Mouse (Mus musculus) hindbrain, embryonic 12.5 days (tissue): ENCODE measurements at regions not wholly inside any gene's neighbourhood (a gene's known extent, or its start where the extent isn't known, plus 50 kb on each side); places are given as distances from the start of the nearest gene placed in this dataset.
"Not testable (repeated sequence)": the region's sequence is repeated elsewhere in the genome, so short reads cannot be mapped to it uniquely, and the experiment has no call there.

ENCODE experiments used
- ATAC-seq: fragments of 200-750 bp; cut with Nextera tagmentation; 2 replicates; pipeline ENCODE4 v1.8.0; 2017; ENCODE audit warnings: moderate TSS enrichment; ENCODE audit not compliant: low FRiP score
- H3K27ac ChIP-seq: fragments of 300-500 bp; sonication (generic); 2 replicates; pipeline ENCODE4 v1.5.1; 2016; ENCODE audit warnings: mild to moderate bottlenecking
- H3K27me3 ChIP-seq: fragments of 300-500 bp; sonication (generic); 2 replicates; pipeline ENCODE4 v1.6.1; 2016; ENCODE audit warnings: mild to moderate bottlenecking
- H3K36me3 ChIP-seq: fragments of 300-500 bp; sonication (generic); 2 replicates; pipeline ENCODE4 v1.6.1; 2016; ENCODE audit warnings: mild to moderate bottlenecking
- H3K4me1 ChIP-seq: fragments of 300-500 bp; sonication (generic); 2 replicates; pipeline ENCODE4 v1.6.1; 2016
- H3K4me2 ChIP-seq: fragments of 300-500 bp; sonication (generic); replicated peaks from 2 replicates; pipeline ENCODE4 v1.6.1; 2016; ENCODE audit warnings: mild to moderate bottlenecking
- H3K4me3 ChIP-seq: fragments of 300-500 bp; sonication (generic); 2 replicates; pipeline ENCODE4 v1.5.1; 2016; ENCODE audit warnings: mild to moderate bottlenecking
- H3K9ac ChIP-seq: fragments of 300-500 bp; sonication (generic); 2 replicates; pipeline ENCODE4 v1.6.1; 2016; ENCODE audit warnings: mild to moderate bottlenecking, moderate library complexity
- H3K9me3 ChIP-seq: fragments of 300-500 bp; sonication (generic); replicated peaks from 2 replicates; pipeline ENCODE4 v1.6.1; 2016; ENCODE audit warnings: mild to moderate bottlenecking
- WGBS: fragments of 180-500 bp; shearing (Covaris S2); methylation state at CpG from one replicate; pipeline ENCODE4 v1.1.7; 2016; 5-methylcytosine and 5-hydroxymethylcytosine counted together

GRCm38 (mm10) chr7:82101314-82101713 lies 72.3 kb upstream of the Sh3gl3 start:
- no peaks in the 10 kb centered on the region for H3K36me3 ChIP-seq
- H3K27me3 ChIP-seq, result no peaks in the 10 kb centered on the region
- H3K9me3 ChIP-seq, result no peaks in the 10 kb centered on the region
- 94% methylated on average over 2 of the region's 2 CpGs for WGBS
- ATAC-seq, result no peak
- no peak overlapping the region for H3K9ac ChIP-seq
- no peak overlapping the region for H3K4me2 ChIP-seq
- no peak overlapping the region for H3K4me3 ChIP-seq
- H3K4me1 ChIP-seq, result no peaks in the 10 kb centered on the region
- H3K27ac ChIP-seq, result no peak overlapping the region

DNA sequence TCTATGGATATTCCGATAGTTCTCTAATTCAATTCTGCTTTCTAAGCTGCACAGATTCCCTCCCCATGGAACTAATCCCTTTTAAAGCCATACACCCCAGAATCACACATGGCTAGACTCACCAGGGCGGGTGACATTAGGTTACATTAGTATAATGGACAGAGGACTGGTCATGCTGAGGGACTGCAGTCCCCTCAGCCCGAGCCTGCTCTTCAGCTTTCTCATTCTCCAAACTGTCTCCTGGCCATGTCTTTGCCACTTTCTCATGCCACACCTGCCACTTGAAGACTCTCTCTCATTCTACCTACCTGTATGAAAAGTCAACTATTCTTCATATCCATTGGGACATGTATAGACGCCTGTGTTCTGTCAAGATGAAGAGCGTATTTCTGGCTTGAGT lies 68.0 kb upstream of the Sh3gl3 start:
- no peaks in the 10 kb centered on the region for H3K36me3 ChIP-seq
- H3K9me3 ChIP-seq, result no peaks in the 10 kb centered on the region
- H3K27ac ChIP-seq, result no peak overlapping the region
- no peak for ATAC-seq
- H3K4me3 ChIP-seq, result no peak overlapping the region
- H3K4me1 ChIP-seq, result no peaks in the 10 kb centered on the region
- H3K4me2 ChIP-seq, result no peak overlapping the region
- 87% methylated on average over 5 of the region's 5 CpGs for WGBS
- H3K27me3 ChIP-seq, result 0 out of 2 replicates have a peak, but pooled peaks cover 3% of the 10 kb centered on the region
- no peak overlapping the region for H3K9ac ChIP-seq

- not testable (repeated sequence) for H3K9me3 ChIP-seq, H3K27ac ChIP-seq, H3K4me1 ChIP-seq, H3K9ac ChIP-seq, ATAC-seq, H3K27me3 ChIP-seq, H3K4me2 ChIP-seq, H3K4me3 ChIP-seq, H3K36me3 ChIP-seq
These were observed 64.5 kb upstream of the Sh3gl3 start for GRCm38 (mm10) chr7:82109141-82109540.

DNA sequence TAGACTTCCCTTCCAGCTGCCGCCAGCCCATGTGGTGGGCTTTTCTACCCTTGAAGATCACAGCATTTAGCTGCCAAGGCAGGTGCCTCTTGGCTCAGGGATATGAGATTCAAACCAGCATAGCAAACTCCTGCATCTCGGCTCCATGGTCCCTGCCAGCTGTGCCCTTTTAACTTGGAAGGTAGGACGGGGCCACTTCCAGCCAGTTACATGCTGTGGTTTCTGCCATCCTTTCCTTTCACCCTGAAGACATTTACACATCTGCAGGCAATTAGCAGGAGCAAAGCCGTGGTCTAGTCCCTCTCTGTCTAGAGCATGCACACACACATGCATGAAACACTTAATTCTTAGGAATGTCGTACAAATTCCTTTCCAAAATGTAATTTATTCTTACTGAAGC lies 64.1 kb upstream of the Sh3gl3 start:
- WGBS, result 64% methylated on average over 5 of the region's 5 CpGs
- no peaks in the 10 kb centered on the region for H3K9me3 ChIP-seq
- 0 out of 2 replicates have a peak, but pooled peaks cover 3% of the 10 kb centered on the region for H3K27me3 ChIP-seq
- H3K4me2 ChIP-seq, result no peak overlapping the region
- no peak overlapping the region for H3K4me3 ChIP-seq
- no peak overlapping the region for H3K9ac ChIP-seq
- no peak for ATAC-seq
- H3K4me1 ChIP-seq, result no peaks in the 10 kb centered on the region
- H3K27ac ChIP-seq, result no peak overlapping the region
- H3K36me3 ChIP-seq, result no peaks in the 10 kb centered on the region

DNA sequence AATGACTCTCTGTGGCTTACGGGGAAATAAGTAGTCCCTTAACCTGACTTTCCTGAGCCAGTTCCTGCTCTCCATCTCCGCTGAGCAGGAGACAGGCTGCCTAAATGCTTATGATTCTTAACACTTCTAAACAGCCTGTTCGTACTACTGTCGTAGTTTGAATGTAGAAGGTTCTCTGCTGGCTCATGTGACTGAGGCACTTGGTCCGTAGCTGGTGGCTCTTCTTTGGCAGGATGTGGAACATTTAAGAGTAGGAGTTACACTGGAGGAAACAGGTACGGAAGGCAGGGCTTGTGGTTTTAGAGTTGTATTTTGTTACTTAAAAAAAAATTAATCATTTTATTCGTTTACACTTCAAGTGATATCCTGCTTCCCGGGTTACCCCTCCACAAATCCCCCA lies 63.7 kb upstream of the Sh3gl3 start:
- Histone ChIP-seq H3K4me1 (no peaks in the 10 kb centered on the region), H3K27ac (no peak overlapping the region), H3K4me2 (no peak overlapping the region), H3K4me3 (no peak overlapping the region), H3K36me3 (no peaks in the 10 kb centered on the region), H3K9ac (no peak overlapping the region), H3K9me3 (no peaks in the 10 kb centered on the region), H3K27me3 (0 out of 2 replicates have a peak, but pooled peaks cover 3% of the 10 kb centered on the region)
- ATAC-seq, result no peak
- WGBS, result 78% methylated on average over 8 of the region's 8 CpGs

DNA sequence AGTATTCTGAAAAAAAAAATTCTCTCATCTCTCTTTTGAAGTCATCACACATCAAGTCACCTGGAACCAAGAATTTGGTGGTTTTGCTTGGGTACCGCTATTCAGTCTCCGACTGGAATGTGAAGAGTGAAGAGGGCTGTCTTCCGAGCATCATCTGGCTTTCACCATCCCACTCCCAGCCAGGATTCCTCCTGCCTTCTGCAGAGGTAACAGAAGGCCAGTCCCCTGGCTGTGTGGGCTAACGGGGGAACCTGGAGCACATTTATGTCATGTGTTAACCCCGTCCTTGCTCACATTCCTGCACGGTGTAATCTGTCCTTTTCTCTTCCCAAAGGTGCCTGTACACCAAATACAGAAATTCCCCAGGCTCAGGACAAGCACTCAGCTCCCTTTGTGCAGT lies 61.6 kb upstream of the Sh3gl3 start:
- H3K9me3 ChIP-seq, result no peaks in the 10 kb centered on the region
- H3K9ac ChIP-seq, result no peak overlapping the region
- 0 out of 2 replicates have a peak, but pooled peaks cover 3% of the 10 kb centered on the region for H3K27me3 ChIP-seq
- no peak overlapping the region for H3K27ac ChIP-seq
- WGBS, result 68% methylated on average over 6 of the region's 6 CpGs
- no peak for ATAC-seq
- no peak overlapping the region for H3K4me3 ChIP-seq
- no peak overlapping the region for H3K4me2 ChIP-seq
- no peaks in the 10 kb centered on the region for H3K4me1 ChIP-seq
- no peaks in the 10 kb centered on the region for H3K36me3 ChIP-seq

GRCm38 (mm10) chr7:82115646-82116045 lies 58.0 kb upstream of the Sh3gl3 start:
- H3K27ac ChIP-seq, result no peak overlapping the region
- no peak overlapping the region for H3K9ac ChIP-seq
- no peaks in the 10 kb centered on the region for H3K27me3 ChIP-seq
- no peak for ATAC-seq
- no peaks in the 10 kb centered on the region for H3K4me1 ChIP-seq
- H3K4me2 ChIP-seq, result no peak overlapping the region
- H3K4me3 ChIP-seq, result no peak overlapping the region
- H3K9me3 ChIP-seq, result no peaks in the 10 kb centered on the region
- H3K36me3 ChIP-seq, result no peaks in the 10 kb centered on the region
- WGBS, result 84% methylated on average over 6 of the region's 6 CpGs

- ATAC-seq, result peak; percentile 60
- Histone ChIP-seq H3K4me2 (no peak overlapping the region), H3K4me3 (no peak overlapping the region), H3K9ac (no peak overlapping the region), H3K4me1 (no peaks in the 10 kb centered on the region), H3K9me3 (no peaks in the 10 kb centered on the region), H3K27ac (no peak overlapping the region), H3K36me3 (no peaks in the 10 kb centered on the region), H3K27me3 (no peaks in the 10 kb centered on the region)
- 18% methylated on average over 2 of the region's 2 CpGs for WGBS
These were observed 54.4 kb upstream of the Sh3gl3 start for GRCm38 (mm10) chr7:82119266-82119665.

GRCm38 (mm10) chr7:82119866-82120265 lies 53.8 kb upstream of the Sh3gl3 start:
- ATAC-seq, result no peak
- H3K36me3 ChIP-seq, result no peaks in the 10 kb centered on the region
- H3K4me3 ChIP-seq, result no peak overlapping the region
- no peaks in the 10 kb centered on the region for H3K27me3 ChIP-seq
- WGBS, result 58% methylated on average over 9 of the region's 9 CpGs
- no peaks in the 10 kb centered on the region for H3K9me3 ChIP-seq
- no peak overlapping the region for H3K27ac ChIP-seq
- H3K4me2 ChIP-seq, result no peak overlapping the region
- H3K9ac ChIP-seq, result no peak overlapping the region
- no peaks in the 10 kb centered on the region for H3K4me1 ChIP-seq

DNA sequence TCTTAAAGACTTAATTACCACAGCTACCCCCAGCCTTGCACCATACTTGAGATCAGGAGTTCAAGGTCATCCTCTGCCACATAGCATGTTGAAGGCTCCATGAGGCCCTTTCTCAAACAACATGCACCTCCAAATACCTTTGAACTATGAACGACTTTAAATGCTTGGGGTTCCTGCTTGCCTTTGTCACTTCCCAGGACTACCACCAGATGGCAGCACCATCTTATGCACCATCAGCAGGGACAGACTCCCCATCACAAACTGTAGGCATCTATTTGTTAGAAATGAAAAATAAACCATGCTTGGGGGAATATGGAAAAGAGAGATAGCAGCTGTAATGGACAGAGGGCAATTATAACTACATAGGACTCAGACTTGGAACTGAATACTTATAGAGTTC lies 51.9 kb upstream of the Sh3gl3 start:
- no peaks in the 10 kb centered on the region for H3K27me3 ChIP-seq
- H3K9ac ChIP-seq, result no peak overlapping the region
- 3% methylated on average over 1 of the region's 1 CpGs for WGBS
- H3K9me3 ChIP-seq, result no peaks in the 10 kb centered on the region
- H3K27ac ChIP-seq, result no peak overlapping the region
- no peak for ATAC-seq
- no peak overlapping the region for H3K4me2 ChIP-seq
- H3K4me3 ChIP-seq, result no peak overlapping the region
- H3K36me3 ChIP-seq, result no peaks in the 10 kb centered on the region
- H3K4me1 ChIP-seq, result no peaks in the 10 kb centered on the region
